Mouse (Mus musculus): ENCODE results near the gene Lcn9. TPM values are rescaled to one million over a fixed set of nuclear protein-coding genes. Genes with fewer than 3 reads are reported as not detected.
"Not testable (repeated sequence)": the region's sequence is repeated elsewhere in the genome, so short reads cannot be mapped to it uniquely, and the experiment has no call there.

Lcn9 gene
- polyA plus RNA-seq, 1 experiment from 2014 or later: not detected

GRCm38 (mm10) chr2:25789092-25789491 lies 33.9 kb upstream of the Lcn9 start:
- no peak overlapping the region for H3K27ac ChIP-seq (ENCODE audit: low read depth, low read length)
- ATAC-seq (replicated peaks; ENCODE audit: low FRiP score): peak; percentile 80
- H3K9ac ChIP-seq (ENCODE audit: low read depth, low read length): no peak overlapping the region

GRCm38 (mm10) chr2:25797635-25798034 lies 25.3 kb upstream of the Lcn9 start:
- Histone ChIP-seq H3K9ac (ENCODE audit: low read depth, low read length) (no peak overlapping the region), H3K4me2 (no peak overlapping the region), H3K27me3 (replicated peaks; ENCODE audit: control insufficient read depth, insufficient read depth, low read length) (no peaks in the 10 kb centered on the region), H3K27ac (ENCODE audit: low read depth, low read length) (no peak overlapping the region), H3K4me3 (ENCODE audit: low read depth, low read length) (no peak overlapping the region), H3K36me3 (ENCODE audit: control insufficient read depth, insufficient read depth, low read length) (no peaks in the 10 kb centered on the region), H3K9me3 (ENCODE audit: control insufficient read depth, low read length) (no peaks in the 10 kb centered on the region), H3K4me1 (replicated peaks; ENCODE audit: control insufficient read depth, insufficient read depth, low read length) (no peaks in the 10 kb centered on the region)
- DNase-seq (ENCODE audit: low spot score): no peak
- ATAC-seq (replicated peaks; ENCODE audit: low FRiP score): no peak
- 26% methylated on average over 2 of the region's 2 CpGs for WGBS

More at GRCm38 (mm10) chr2:25789092-25789491, 33.9 kb upstream of the Lcn9 start:
- Histone ChIP-seq H3K27me3 (replicated peaks; ENCODE audit: control insufficient read depth, insufficient read depth, low read length) (no peaks in the 10 kb centered on the region), H3K4me2 (no peak overlapping the region), H3K4me3 (ENCODE audit: low read depth, low read length) (no peak overlapping the region), H3K36me3 (ENCODE audit: control insufficient read depth, insufficient read depth, low read length) (no peaks in the 10 kb centered on the region), H3K9me3 (ENCODE audit: control insufficient read depth, low read length) (no peaks in the 10 kb centered on the region), H3K4me1 (replicated peaks; ENCODE audit: control insufficient read depth, insufficient read depth, low read length) (no peaks in the 10 kb centered on the region)
- 54% methylated on average over 3 of the region's 3 CpGs for WGBS
- DNase-seq (ENCODE audit: low spot score): no peak

- Histone ChIP-seq H3K9me3 (ENCODE audit: control insufficient read depth, low read length) (no peaks in the 10 kb centered on the region), H3K9ac (ENCODE audit: low read depth, low read length) (no peak overlapping the region), H3K27me3 (replicated peaks; ENCODE audit: control insufficient read depth, insufficient read depth, low read length) (no peaks in the 10 kb centered on the region), H3K36me3 (ENCODE audit: control insufficient read depth, insufficient read depth, low read length) (no peaks in the 10 kb centered on the region), H3K27ac (ENCODE audit: low read depth, low read length) (no peak overlapping the region), H3K4me2 (no peak overlapping the region), H3K4me3 (ENCODE audit: low read depth, low read length) (no peak overlapping the region), H3K4me1 (replicated peaks; ENCODE audit: control insufficient read depth, insufficient read depth, low read length) (no peaks in the 10 kb centered on the region)
- DNase-seq (ENCODE audit: low spot score): no peak
- no peak for ATAC-seq (replicated peaks; ENCODE audit: low FRiP score)
- WGBS: 58% methylated on average over 5 of the region's 5 CpGs
Measured at GRCm38 (mm10) chr2:25798065-25798464, 24.9 kb upstream of the Lcn9 start.

GRCm38 (mm10) chr2:25811711-25812110 lies 11.2 kb upstream of the Lcn9 start:
- H3K36me3 ChIP-seq (ENCODE audit: control insufficient read depth, insufficient read depth, low read length): no peaks in the 10 kb centered on the region
- no peak for ATAC-seq (replicated peaks; ENCODE audit: low FRiP score)
- H3K27me3 ChIP-seq (replicated peaks; ENCODE audit: control insufficient read depth, insufficient read depth, low read length): no peaks in the 10 kb centered on the region
- H3K4me1 ChIP-seq (replicated peaks; ENCODE audit: control insufficient read depth, insufficient read depth, low read length): no peaks in the 10 kb centered on the region
- 65% methylated on average over 2 of the region's 2 CpGs for WGBS
- H3K27ac ChIP-seq (ENCODE audit: low read depth, low read length): no peak overlapping the region
- H3K4me3 ChIP-seq (ENCODE audit: low read depth, low read length): no peak overlapping the region
- no peak overlapping the region for H3K4me2 ChIP-seq
- H3K9ac ChIP-seq (ENCODE audit: low read depth, low read length): no peak overlapping the region
- no peaks in the 10 kb centered on the region for H3K9me3 ChIP-seq (ENCODE audit: control insufficient read depth, low read length)
- DNase-seq (ENCODE audit: low spot score): no peak

- no peaks in the 10 kb centered on the region for H3K36me3 ChIP-seq (ENCODE audit: control insufficient read depth, insufficient read depth, low read length)
- DNase-seq (ENCODE audit: low spot score) (no peak), ATAC-seq (replicated peaks; ENCODE audit: low FRiP score) (no peak)
- H3K4me3 ChIP-seq (ENCODE audit: low read depth, low read length): no peak overlapping the region
- H3K9me3 ChIP-seq (ENCODE audit: control insufficient read depth, low read length): no peaks in the 10 kb centered on the region
- H3K9ac ChIP-seq (ENCODE audit: low read depth, low read length): no peak overlapping the region
- 67% methylated on average over 5 of the region's 5 CpGs for WGBS
- no peaks in the 10 kb centered on the region for H3K4me1 ChIP-seq (replicated peaks; ENCODE audit: control insufficient read depth, insufficient read depth, low read length)
- H3K27ac ChIP-seq (ENCODE audit: low read depth, low read length): no peak overlapping the region
- no peaks in the 10 kb centered on the region for H3K27me3 ChIP-seq (replicated peaks; ENCODE audit: control insufficient read depth, insufficient read depth, low read length)
- no peak overlapping the region for H3K4me2 ChIP-seq
Measured at GRCm38 (mm10) chr2:25813364-25813763, 9.6 kb upstream of the Lcn9 start.

- 65% methylated on average over 1 of the region's 1 CpGs for WGBS
Measured at GRCm38 (mm10) chr2:25815748-25816147, 7.2 kb upstream of the Lcn9 start, which contains the start of gene Glt6d1. Gene Glt6d1, minus strand, starts transcription at chr2:25815848.

GRCm38 (mm10) chr2:25824751-25825150 lies 1.8 kb downstream of the Lcn9 start:
- H3K9ac ChIP-seq (ENCODE audit: low read depth, low read length): no peak overlapping the region
- no peaks in the 10 kb centered on the region for H3K9me3 ChIP-seq (ENCODE audit: control insufficient read depth, low read length)
- no peaks in the 10 kb centered on the region for H3K36me3 ChIP-seq (ENCODE audit: control insufficient read depth, insufficient read depth, low read length)
- H3K27ac ChIP-seq (ENCODE audit: low read depth, low read length): no peak overlapping the region
- DNase-seq (ENCODE audit: low spot score): no peak
- no peak for ATAC-seq (replicated peaks; ENCODE audit: low FRiP score)
- 77% methylated on average over 3 of the region's 3 CpGs for WGBS
- H3K4me3 ChIP-seq (ENCODE audit: low read depth, low read length): no peak overlapping the region
- H3K4me1 ChIP-seq (replicated peaks; ENCODE audit: control insufficient read depth, insufficient read depth, low read length): no peaks in the 10 kb centered on the region
- no peak overlapping the region for H3K4me2 ChIP-seq
- no peaks in the 10 kb centered on the region for H3K27me3 ChIP-seq (replicated peaks; ENCODE audit: control insufficient read depth, insufficient read depth, low read length)

More at GRCm38 (mm10) chr2:25815748-25816147, 7.2 kb upstream of the Lcn9 start, which contains the start of gene Glt6d1:
- DNase-seq (ENCODE audit: low spot score); H3K4me3 ChIP-seq (ENCODE audit: low read depth, low read length); H3K27me3 ChIP-seq (replicated peaks; ENCODE audit: control insufficient read depth, insufficient read depth, low read length); H3K4me2 ChIP-seq; H3K9ac ChIP-seq (ENCODE audit: low read depth, low read length); ATAC-seq (replicated peaks; ENCODE audit: low FRiP score); H3K36me3 ChIP-seq (ENCODE audit: control insufficient read depth, insufficient read depth, low read length); H3K27ac ChIP-seq (ENCODE audit: low read depth, low read length); H3K9me3 ChIP-seq (ENCODE audit: control insufficient read depth, low read length); H3K4me1 ChIP-seq (replicated peaks; ENCODE audit: control insufficient read depth, insufficient read depth, low read length): not testable (repeated sequence)

GRCm38 (mm10) chr2:25828344-25828947 lies 5.5 kb downstream of the Lcn9 start:
- H3K27ac ChIP-seq (ENCODE audit: low read depth, low read length): no peak overlapping the region
- no peak for ATAC-seq (replicated peaks; ENCODE audit: low FRiP score)
- DNase-seq (ENCODE audit: low spot score): no peak
- H3K36me3 ChIP-seq (ENCODE audit: control insufficient read depth, insufficient read depth, low read length): no peaks in the 10 kb centered on the region
- no peaks in the 10 kb centered on the region for H3K9me3 ChIP-seq (ENCODE audit: control insufficient read depth, low read length)
- WGBS: 64% methylated on average over 8 of the region's 8 CpGs
- H3K27me3 ChIP-seq (replicated peaks; ENCODE audit: control insufficient read depth, insufficient read depth, low read length): no peaks in the 10 kb centered on the region
- no peak overlapping the region for H3K9ac ChIP-seq (ENCODE audit: low read depth, low read length)
- no peak overlapping the region for H3K4me2 ChIP-seq
- H3K4me1 ChIP-seq (replicated peaks; ENCODE audit: control insufficient read depth, insufficient read depth, low read length): no peaks in the 10 kb centered on the region
- no peak overlapping the region for H3K4me3 ChIP-seq (ENCODE audit: low read depth, low read length)

- H3K27me3 ChIP-seq (replicated peaks; ENCODE audit: control insufficient read depth, insufficient read depth, low read length): no peaks in the 10 kb centered on the region
- no peaks in the 10 kb centered on the region for H3K9me3 ChIP-seq (ENCODE audit: control insufficient read depth, low read length)
- H3K36me3 ChIP-seq (ENCODE audit: control insufficient read depth, insufficient read depth, low read length): no peaks in the 10 kb centered on the region
- no peak overlapping the region for H3K4me2 ChIP-seq
- no peak for DNase-seq (ENCODE audit: low spot score)
- H3K9ac ChIP-seq (ENCODE audit: low read depth, low read length): no peak overlapping the region
- ATAC-seq (replicated peaks; ENCODE audit: low FRiP score): no peak
- H3K4me3 ChIP-seq (ENCODE audit: low read depth, low read length): no peak overlapping the region
- H3K27ac ChIP-seq (ENCODE audit: low read depth, low read length): no peak overlapping the region
- WGBS: 84% methylated on average over 3 of the region's 3 CpGs
- no peaks in the 10 kb centered on the region for H3K4me1 ChIP-seq (replicated peaks; ENCODE audit: control insufficient read depth, insufficient read depth, low read length)
Measured at GRCm38 (mm10) chr2:25830786-25831185, 7.8 kb downstream of the Lcn9 start.

Data from liver, embryonic 11.5 days (tissue).